Mouse (Mus musculus) midbrain, embryonic 15.5 days (tissue): ENCODE data around the gene Arhgap10. TPM values are rescaled to one million over a fixed set of nuclear protein-coding genes. Genes with fewer than 3 reads are reported as not detected.

Experiments
- ATAC-seq: fragments of 200-750 bp; cut with Nextera tagmentation; replicated peaks from 2 replicates; pipeline ENCODE4 v1.8.0; 2017; ENCODE audit warnings: moderate TSS enrichment
- H3K27ac ChIP-seq: fragments of 300-500 bp; sonication (generic); 2 replicates; pipeline ENCODE4 v1.5.1; 2015; ENCODE audit warnings: mild to moderate bottlenecking, inconsistent platforms
- H3K27me3 ChIP-seq: fragments of 300-500 bp; sonication (generic); replicated peaks from 2 replicates; pipeline ENCODE4 v1.6.1; 2015; ENCODE audit warnings: inconsistent platforms
- H3K36me3 ChIP-seq: fragments of 300-500 bp; sonication (generic); replicated peaks from 2 replicates; pipeline ENCODE4 v1.6.1; 2015; ENCODE audit warnings: inconsistent platforms
- H3K4me1 ChIP-seq: fragments of 300-500 bp; sonication (generic); 2 replicates; pipeline ENCODE4 v1.6.1; 2015; ENCODE audit warnings: inconsistent platforms
- H3K4me2 ChIP-seq: fragments of 300-500 bp; sonication (generic); 2 replicates; pipeline ENCODE4 v1.6.1; 2015; ENCODE audit warnings: inconsistent platforms, mild to moderate bottlenecking, moderate library complexity
- H3K4me3 ChIP-seq: fragments of 300-500 bp; sonication (generic); 2 replicates; pipeline ENCODE4 v1.5.1; 2015; ENCODE audit warnings: mild to moderate bottlenecking, inconsistent platforms
- H3K9ac ChIP-seq: fragments of 300-500 bp; sonication (generic); 2 replicates; pipeline ENCODE4 v1.6.1; 2015; ENCODE audit warnings: mild to moderate bottlenecking, inconsistent platforms
- H3K9me3 ChIP-seq: fragments of 300-500 bp; sonication (generic); 2 replicates; pipeline ENCODE4 v1.6.1; 2016; ENCODE audit warnings: inconsistent platforms
- WGBS: fragments of 180-500 bp; shearing (Covaris S2); methylation state at CpG from one replicate; pipeline ENCODE4 v1.1.7; 2015; ENCODE audit warnings: mixed read lengths; 5-methylcytosine and 5-hydroxymethylcytosine counted together
- polyA plus RNA-seq: library from polyadenylated mRNA; unstranded; fragments of >200 nt; fragmentation: Nextera tagmentation; extraction: Ambion mirVana; gene quantifications from 2 replicates; pipeline ENCODE4 v1.2.1, GENCODE M21; 2015

Gene Arhgap10
- polyA plus RNA-seq, 1 experiment from 2014 or later, result 3.3 TPM

- Histone ChIP-seq H3K4me3 (no peak overlapping the region), H3K4me1 (0 out of 2 replicates have a peak, but pooled peaks cover 8% of the 10 kb centered on the region), H3K9ac (no peak overlapping the region), H3K36me3 (no peaks in the 10 kb centered on the region), H3K9me3 (no peaks in the 10 kb centered on the region), H3K27me3 (no peaks in the 10 kb centered on the region), H3K4me2 (no peak overlapping the region), H3K27ac (no peak overlapping the region)
- 39% methylated on average over 10 of the region's 10 CpGs for WGBS
- no peak for ATAC-seq
Observed at GRCm38 (mm10) chr8:77432726-77433125, 85.0 kb downstream of the Arhgap10 start.

- no peaks in the 10 kb centered on the region for H3K9me3 ChIP-seq
- WGBS, result 81% methylated on average over 4 of the region's 4 CpGs
- ATAC-seq, result no peak
- H3K4me3 ChIP-seq, result no peak overlapping the region
- no peak overlapping the region for H3K4me2 ChIP-seq
- 0 out of 2 replicates have a peak, but pooled peaks cover 7% of the 10 kb centered on the region for H3K4me1 ChIP-seq
- no peak overlapping the region for H3K9ac ChIP-seq
- no peaks in the 10 kb centered on the region for H3K27me3 ChIP-seq
- H3K36me3 ChIP-seq, result no peaks in the 10 kb centered on the region
- H3K27ac ChIP-seq, result no peak overlapping the region
Observed at GRCm38 (mm10) chr8:77428420-77428819, 89.3 kb downstream of the Arhgap10 start.

- WGBS, result 66% methylated on average over 6 of the region's 6 CpGs
Observed at GRCm38 (mm10) chr8:77428015-77428414, 89.7 kb downstream of the Arhgap10 start.

DNA sequence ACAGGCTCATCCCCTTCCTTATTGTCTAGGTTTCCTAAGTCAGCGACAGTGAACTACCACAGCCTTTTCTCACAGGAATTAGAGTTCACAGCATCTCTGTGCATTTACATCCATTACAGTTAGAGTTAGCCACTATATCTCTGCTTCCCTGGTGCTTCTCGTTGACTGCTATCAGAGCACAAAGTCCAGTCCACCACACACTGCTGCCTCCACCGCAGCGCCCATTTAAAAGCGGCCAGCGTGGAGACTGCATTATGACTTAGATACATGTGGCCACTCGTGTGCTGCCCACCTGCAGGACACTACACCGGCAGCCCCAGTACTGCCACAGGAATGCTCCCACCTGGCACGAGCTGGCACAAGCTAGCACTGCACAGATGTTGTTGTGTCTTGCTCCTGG is 90.3 kb downstream of the Arhgap10 start:
- Histone ChIP-seq H3K4me1 (no peaks in the 10 kb centered on the region), H3K9me3 (no peaks in the 10 kb centered on the region), H3K9ac (no peak overlapping the region), H3K4me3 (no peak overlapping the region), H3K36me3 (no peaks in the 10 kb centered on the region), H3K27ac (no peak overlapping the region), H3K27me3 (no peaks in the 10 kb centered on the region), H3K4me2 (no peak overlapping the region)
- WGBS, result 80% methylated on average over 9 of the region's 9 CpGs
- 0 out of 2 replicates have a peak, but pooled peaks have one; percentile 20 for ATAC-seq

More at GRCm38 (mm10) chr8:77428015-77428414, 89.7 kb downstream of the Arhgap10 start:
- no peak overlapping the region for H3K27ac ChIP-seq
- no peak for ATAC-seq
- H3K36me3 ChIP-seq, result no peaks in the 10 kb centered on the region
- 0 out of 2 replicates have a peak, but pooled peaks cover 3% of the 10 kb centered on the region for H3K4me1 ChIP-seq
- H3K4me3 ChIP-seq, result no peak overlapping the region
- no peak overlapping the region for H3K9ac ChIP-seq
- H3K4me2 ChIP-seq, result no peak overlapping the region
- no peaks in the 10 kb centered on the region for H3K27me3 ChIP-seq
- H3K9me3 ChIP-seq, result no peaks in the 10 kb centered on the region

DNA sequence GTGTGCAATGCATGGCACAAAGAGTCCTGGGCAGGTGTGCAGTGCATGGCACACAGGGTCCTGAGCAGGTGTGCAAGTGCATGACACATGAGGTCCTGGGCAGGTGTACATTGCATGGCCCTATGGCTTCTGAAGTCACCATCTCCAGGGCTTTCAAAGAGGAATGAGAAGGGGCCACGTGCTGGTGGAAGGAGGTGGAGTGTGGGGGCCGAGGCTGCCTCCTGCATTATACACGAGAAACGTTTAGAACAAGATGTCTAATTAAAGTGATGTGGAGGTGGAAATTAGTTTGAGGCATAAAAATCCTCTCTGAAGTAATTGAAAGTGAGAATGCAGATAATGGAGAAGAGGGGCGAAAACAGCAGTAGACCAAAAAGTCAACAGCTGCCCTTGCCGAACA is 93.9 kb downstream of the Arhgap10 start:
- no peak for ATAC-seq
- Histone ChIP-seq H3K27me3 (no peaks in the 10 kb centered on the region), H3K4me2 (no peak overlapping the region), H3K4me1 (no peaks in the 10 kb centered on the region), H3K4me3 (no peak overlapping the region), H3K9me3 (no peaks in the 10 kb centered on the region), H3K9ac (no peak overlapping the region), H3K27ac (no peak overlapping the region), H3K36me3 (no peaks in the 10 kb centered on the region)
- WGBS, result 83% methylated on average over 4 of the region's 6 CpGs

DNA sequence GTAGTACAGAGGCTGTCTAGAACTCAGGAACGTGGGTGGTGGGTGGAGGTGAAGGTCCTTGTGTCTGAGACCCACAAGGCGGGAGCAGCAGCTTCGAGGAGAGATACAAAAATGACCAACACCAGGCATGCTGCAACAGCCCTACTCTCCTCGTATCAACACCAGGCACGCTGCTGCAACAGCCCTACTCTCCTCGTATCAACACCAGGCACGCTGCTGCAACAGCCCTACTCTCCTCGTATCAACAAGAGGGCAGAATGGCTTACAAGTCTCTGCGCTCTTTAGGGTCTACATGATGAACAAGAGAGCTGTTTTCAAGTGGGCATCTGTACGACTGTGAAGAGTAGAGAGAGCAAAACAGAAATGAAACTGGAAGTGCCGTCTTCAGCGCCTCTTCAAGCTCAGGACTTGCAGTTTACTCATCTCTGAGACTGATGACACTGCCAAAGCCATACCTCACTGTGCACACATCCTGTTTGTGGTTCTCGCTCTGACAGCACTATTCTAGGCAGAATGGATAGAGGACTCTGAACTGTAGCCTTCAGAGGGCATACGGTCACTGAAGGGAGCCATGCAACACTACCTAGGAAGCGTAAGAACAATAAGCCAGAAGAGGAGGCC is 95.0 kb downstream of the Arhgap10 start:
- H3K27me3 ChIP-seq, result no peaks in the 10 kb centered on the region

DNA sequence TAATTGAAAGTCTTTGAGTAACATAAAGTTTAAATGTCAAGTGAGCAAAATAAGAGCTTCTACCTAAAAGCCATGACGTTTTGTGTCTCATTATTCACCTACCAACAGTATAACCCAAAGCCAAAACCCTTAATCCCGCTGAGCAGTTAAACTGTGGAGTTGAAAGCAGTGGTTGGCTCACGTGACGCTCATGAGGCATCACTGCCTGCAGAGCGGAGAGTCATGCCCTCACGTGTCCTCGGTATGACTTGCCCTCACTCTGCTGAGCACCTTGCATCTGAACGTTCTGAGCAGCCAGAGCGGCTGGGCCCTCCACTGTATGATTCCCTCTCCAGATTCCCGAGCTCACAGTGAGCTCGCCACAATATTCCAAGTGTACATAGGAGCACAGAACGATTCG is 96.2 kb downstream of the Arhgap10 start:
- no peak overlapping the region for H3K9ac ChIP-seq
- no peaks in the 10 kb centered on the region for H3K4me1 ChIP-seq
- ATAC-seq, result no peak
- no peaks in the 10 kb centered on the region for H3K9me3 ChIP-seq
- H3K27ac ChIP-seq, result no peak overlapping the region
- H3K36me3 ChIP-seq, result no peaks in the 10 kb centered on the region
- H3K4me3 ChIP-seq, result no peak overlapping the region
- 89% methylated on average over 13 of the region's 13 CpGs for WGBS
- no peaks in the 10 kb centered on the region for H3K27me3 ChIP-seq
- H3K4me2 ChIP-seq, result no peak overlapping the region

More for the DNA sequence above, 95.0 kb downstream of the Arhgap10 start:
- no peak overlapping the region for H3K4me3 ChIP-seq
- no peak overlapping the region for H3K4me2 ChIP-seq
- no peaks in the 10 kb centered on the region for H3K9me3 ChIP-seq
- no peak overlapping the region for H3K9ac ChIP-seq
- WGBS, result 89% methylated on average over 15 of the region's 15 CpGs
- no peak overlapping the region for H3K27ac ChIP-seq
- H3K36me3 ChIP-seq, result no peaks in the 10 kb centered on the region
- no peaks in the 10 kb centered on the region for H3K4me1 ChIP-seq
- ATAC-seq, result no peak

DNA sequence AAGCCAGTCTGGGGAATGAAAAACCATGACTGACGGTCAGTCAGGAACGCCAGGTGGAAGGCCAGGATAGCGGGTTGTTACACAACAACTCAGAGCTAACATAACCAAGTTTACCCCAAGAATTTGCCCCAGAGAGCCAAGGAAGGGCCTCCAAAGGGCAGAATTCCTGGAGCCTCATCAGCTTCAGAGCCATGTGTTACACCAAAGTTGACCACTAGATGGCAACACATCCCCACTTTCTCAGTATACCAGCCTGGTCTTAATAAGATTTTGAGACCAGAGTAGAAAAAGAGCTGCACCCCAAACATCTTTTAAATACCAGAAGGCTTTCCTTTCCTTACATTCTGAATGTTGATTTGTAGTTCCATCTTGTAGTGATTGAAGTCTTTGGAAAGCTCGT is 98.0 kb downstream of the Arhgap10 start:
- Histone ChIP-seq H3K4me2 (no peak overlapping the region), H3K9me3 (no peaks in the 10 kb centered on the region), H3K4me1 (no peaks in the 10 kb centered on the region), H3K27ac (no peak overlapping the region), H3K4me3 (no peak overlapping the region), H3K9ac (no peak overlapping the region), H3K36me3 (no peaks in the 10 kb centered on the region), H3K27me3 (no peaks in the 10 kb centered on the region)
- peak; percentile 81 for ATAC-seq
- WGBS, result 56% methylated on average over 4 of the region's 4 CpGs

GRCm38 (mm10) chr8:77416738-77417137 is 101.0 kb downstream of the Arhgap10 start:
- ATAC-seq, result no peak
- H3K4me1 ChIP-seq, result no peaks in the 10 kb centered on the region
- H3K27me3 ChIP-seq, result no peaks in the 10 kb centered on the region
- 37% methylated on average over 5 of the region's 5 CpGs for WGBS
- H3K4me2 ChIP-seq, result no peak overlapping the region
- H3K9me3 ChIP-seq, result no peaks in the 10 kb centered on the region
- H3K4me3 ChIP-seq, result no peak overlapping the region
- no peak overlapping the region for H3K9ac ChIP-seq
- no peaks in the 10 kb centered on the region for H3K36me3 ChIP-seq
- H3K27ac ChIP-seq, result no peak overlapping the region

DNA sequence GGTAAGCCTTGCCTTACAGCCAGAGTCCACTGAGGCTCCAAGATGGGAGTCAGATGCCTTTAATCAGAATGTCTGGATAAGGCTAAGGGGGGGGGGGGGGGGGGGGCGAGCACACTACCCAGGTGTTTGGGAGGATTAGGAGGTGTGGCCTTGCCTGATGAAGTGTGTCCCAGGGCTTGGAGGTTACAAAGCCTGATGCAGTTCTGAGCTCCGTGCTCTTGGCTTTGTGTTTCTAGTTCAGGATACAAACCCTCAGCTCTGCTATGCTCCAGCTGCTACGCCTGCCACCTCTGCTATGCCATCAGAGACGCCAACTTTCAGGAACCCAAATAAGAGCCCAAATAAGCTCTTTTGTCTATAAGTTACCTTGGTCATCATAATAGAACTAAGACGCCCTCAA is 101.7 kb downstream of the Arhgap10 start:
- Histone ChIP-seq H3K9ac (no peak overlapping the region), H3K4me3 (no peak overlapping the region), H3K4me2 (no peak overlapping the region), H3K9me3 (no peaks in the 10 kb centered on the region), H3K4me1 (no peaks in the 10 kb centered on the region), H3K27ac (no peak overlapping the region), H3K36me3 (no peaks in the 10 kb centered on the region), H3K27me3 (no peaks in the 10 kb centered on the region)
- 63% methylated on average over 5 of the region's 5 CpGs for WGBS
- ATAC-seq, result no peak

GRCm38 (mm10) chr8:77411262-77411661 is 106.5 kb downstream of the Arhgap10 start:
- H3K9me3 ChIP-seq, result no peaks in the 10 kb centered on the region
- H3K27me3 ChIP-seq, result no peaks in the 10 kb centered on the region
- no peak for ATAC-seq
- H3K36me3 ChIP-seq, result no peaks in the 10 kb centered on the region
- H3K4me2 ChIP-seq, result no peak overlapping the region
- no peak overlapping the region for H3K27ac ChIP-seq
- WGBS, result 95% methylated on average over 15 of the region's 15 CpGs
- no peak overlapping the region for H3K4me3 ChIP-seq
- no peaks in the 10 kb centered on the region for H3K4me1 ChIP-seq
- no peak overlapping the region for H3K9ac ChIP-seq

DNA sequence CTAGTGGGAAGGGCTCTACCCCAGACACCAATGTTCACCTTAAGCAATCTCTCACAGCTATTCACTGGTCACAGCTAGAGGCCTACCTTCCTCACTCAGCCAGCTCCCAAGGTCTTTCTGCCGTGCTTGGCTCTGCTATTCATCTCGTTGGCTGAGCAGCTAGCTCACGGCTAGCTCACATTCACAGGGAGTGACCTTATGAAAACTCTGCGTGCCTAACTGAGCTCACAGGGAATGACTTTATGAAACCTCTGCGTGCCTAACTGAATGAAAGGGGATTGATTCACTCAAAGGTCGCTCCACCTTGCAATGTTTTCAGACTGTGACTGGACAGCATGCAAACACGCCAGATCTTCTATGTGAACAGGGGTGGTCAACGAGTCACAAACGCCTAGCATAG is 107.4 kb downstream of the Arhgap10 start:
- Histone ChIP-seq H3K4me2 (no peak overlapping the region), H3K36me3 (no peaks in the 10 kb centered on the region), H3K27ac (no peak overlapping the region), H3K9ac (no peak overlapping the region), H3K4me3 (no peak overlapping the region), H3K4me1 (no peaks in the 10 kb centered on the region), H3K27me3 (no peaks in the 10 kb centered on the region), H3K9me3 (no peaks in the 10 kb centered on the region)
- WGBS, result 78% methylated on average over 9 of the region's 9 CpGs
- no peak for ATAC-seq

DNA sequence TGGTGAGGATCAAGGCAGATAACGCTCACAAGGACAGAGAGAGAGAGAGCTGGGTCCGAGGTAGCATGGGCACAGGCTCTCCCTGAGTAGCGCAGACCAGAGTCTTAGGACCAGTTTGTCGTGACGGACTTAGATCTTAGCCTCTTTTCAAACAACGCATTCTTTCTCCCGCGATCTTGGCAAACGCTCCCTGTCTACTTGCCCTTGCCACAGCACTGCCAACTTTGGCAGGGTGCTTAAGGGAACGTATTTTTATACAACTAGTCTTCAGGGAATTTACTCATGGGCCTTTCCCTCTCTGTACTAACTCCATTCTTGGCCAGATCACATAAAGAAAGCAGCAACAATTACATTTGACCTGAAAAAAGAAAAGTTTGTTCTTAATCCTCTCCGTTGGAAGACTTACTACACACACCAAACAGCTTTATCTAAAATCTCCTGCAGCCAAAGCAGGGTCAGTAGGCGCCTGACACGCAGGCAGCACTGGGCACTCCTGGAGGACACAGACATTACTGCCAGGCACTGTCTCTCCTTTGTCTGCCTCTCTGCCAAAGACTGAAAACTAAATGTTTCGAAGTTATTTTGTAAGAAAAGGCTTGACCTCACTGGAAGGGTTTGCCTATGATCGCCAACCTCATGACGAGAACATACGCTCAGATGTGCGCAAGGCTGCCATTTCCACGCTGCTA is 109.1 kb downstream of the Arhgap10 start:
- no peaks in the 10 kb centered on the region for H3K27me3 ChIP-seq
- ATAC-seq, result no peak
- no peaks in the 10 kb centered on the region for H3K4me1 ChIP-seq
- no peaks in the 10 kb centered on the region for H3K36me3 ChIP-seq
- H3K9ac ChIP-seq, result no peak overlapping the region
- H3K27ac ChIP-seq, result no peak overlapping the region
- no peak overlapping the region for H3K4me3 ChIP-seq
- no peak overlapping the region for H3K4me2 ChIP-seq
- WGBS, result 87% methylated on average over 19 of the region's 19 CpGs
- no peaks in the 10 kb centered on the region for H3K9me3 ChIP-seq
